Mouse (Mus musculus): ENCODE data around the gene Jmjd6.

DNA sequence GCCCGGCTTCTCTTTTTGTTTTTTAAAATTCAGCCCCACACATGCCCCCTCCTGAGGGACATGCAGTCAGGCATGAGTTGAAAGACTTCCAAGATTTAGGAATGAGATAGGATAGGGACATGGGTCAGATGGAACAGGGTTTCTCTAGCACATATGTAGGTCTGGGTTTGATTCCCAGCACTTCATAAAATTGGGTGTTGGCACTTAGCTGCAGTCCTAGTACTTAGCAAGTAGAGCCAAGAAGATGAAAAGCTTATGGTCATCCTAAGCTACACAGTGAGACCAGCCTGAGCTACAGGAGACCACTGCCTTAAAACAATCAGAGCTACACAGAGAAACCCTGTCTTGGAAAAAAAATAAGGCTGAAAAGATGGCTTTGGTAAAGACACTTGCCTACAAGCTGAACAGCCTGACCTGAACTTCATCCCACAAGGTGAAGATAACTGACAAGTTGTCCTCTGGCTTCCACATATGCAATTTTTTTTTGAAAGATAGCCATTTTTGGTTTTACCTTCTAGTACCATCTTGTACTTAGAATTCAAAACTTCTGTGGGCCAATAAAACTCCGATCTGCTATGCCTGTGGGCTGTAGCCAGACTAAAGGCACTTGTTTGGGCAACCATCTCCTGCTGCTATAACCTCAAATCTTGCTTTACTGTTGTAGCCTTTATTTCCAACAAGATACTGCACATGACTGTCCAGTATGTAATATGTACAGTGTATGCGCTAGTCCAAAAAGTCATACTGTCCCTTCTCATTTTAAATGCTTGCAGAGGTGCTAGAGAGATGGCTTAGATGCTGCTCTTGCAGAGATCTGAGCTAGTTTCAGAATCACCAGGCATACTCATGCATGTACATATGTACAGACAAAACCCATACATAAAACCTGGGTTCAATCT, 4.2 kb upstream of the Jmjd6 start:
- no peak for TF ChIP-seq CTCF (conservative IDR thresholded peaks at IDR 0.05; ENCODE audit: low read length)
- TF ChIP-seq NANOG (IDR thresholded peaks at IDR 0.05; ENCODE audit: borderline replicate concordance, low read length) = no peak
- TF ChIP-seq POU5F1 (IDR thresholded peaks at IDR 0.05; ENCODE audit: borderline replicate concordance, low read length) = no peak
